Mouse (Mus musculus): ENCODE results near the gene Il1f6. TPM values are rescaled to one million over a fixed set of nuclear protein-coding genes. Genes with fewer than 3 reads are reported as not detected.

The Il1f6 gene
- not detected for polyA plus RNA-seq (2017; shearing (Covaris generic))

GRCm38 (mm10) chr2:24215118-24215517, at the start of gene Il1f6:
Gene Il1f6 (plus strand): TSS chr2:24215418.

GRCm38 (mm10) chr2:24186176-24186575, 29.0 kb upstream of the Il1f6 start, which contains the start of gene Il1f9:
Gene Il1f9 (plus strand): TSS chr2:24186476.

Other genes with a start within 250 kb of the Il1f6 start
- gene Hnmt, start 166.0 kb upstream of the Il1f6 start, polyA plus RNA-seq (2017; shearing (Covaris generic)): not detected
- gene Tbpl2, start 118.8 kb upstream of the Il1f6 start, polyA plus RNA-seq (2017; shearing (Covaris generic)): not detected
- not detected for gene Il1f8, start 62.3 kb upstream of the Il1f6 start, polyA plus RNA-seq (2017; shearing (Covaris generic))
- gene Il1f9, start 28.9 kb upstream of the Il1f6 start, polyA plus RNA-seq (2017; shearing (Covaris generic)): not detected
- gene Il1f5, start 61.5 kb downstream of the Il1f6 start, polyA plus RNA-seq (2017; shearing (Covaris generic)): not detected
- gene Il1f10, start 75.8 kb downstream of the Il1f6 start, polyA plus RNA-seq (2017; shearing (Covaris generic)): not detected
- gene Il1rn, start 121.4 kb downstream of the Il1f6 start, polyA plus RNA-seq (2017; shearing (Covaris generic)): 4.3 TPM
- gene Psd4, start 152.2 kb downstream of the Il1f6 start, polyA plus RNA-seq (2017; shearing (Covaris generic)): 204 TPM

Measured in activated CD4-positive, CD25-positive, alpha-beta regulatory T cell, adult 9 weeks (primary cell).